Mouse (Mus musculus) retina, embryonic 14.5 days (tissue): ENCODE results near the gene Rps6ka2.

Source experiments
- DNase-seq: peaks from one replicate; pipeline ENCODE4 v3.0.0-alpha.2; 2015; ENCODE audit warnings: low spot score

The Rps6ka2 gene

GRCm38 (mm10) chr17:7219044-7219718, 49.3 kb downstream of the Rps6ka2 start:
- DNase-seq: no peak

GRCm38 (mm10) chr17:7221310-7221709, 51.4 kb downstream of the Rps6ka2 start:
- DNase-seq: no peak

GRCm38 (mm10) chr17:7222198-7222597, 52.3 kb downstream of the Rps6ka2 start:
- no peak for DNase-seq

DNA sequence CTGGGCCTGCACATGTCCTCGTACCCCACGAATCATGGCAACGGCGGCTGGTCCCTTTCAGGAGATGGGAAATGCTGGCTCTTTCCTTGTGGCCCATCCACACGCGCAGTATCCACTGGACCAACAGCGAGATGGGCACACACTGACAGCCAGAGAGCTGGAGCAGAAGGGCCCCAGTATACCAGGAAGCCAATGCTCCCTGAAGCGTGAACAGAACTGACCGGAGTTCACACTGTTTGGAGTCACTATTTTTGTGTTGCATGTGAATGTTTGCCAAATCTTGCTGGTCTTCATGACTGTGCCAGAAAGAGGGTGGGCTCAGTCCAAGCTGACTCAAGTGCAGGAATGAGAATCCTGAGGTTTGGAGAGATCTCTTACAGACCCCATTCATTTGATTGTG, 58.6 kb downstream of the Rps6ka2 start:
- DNase-seq: no peak

DNA sequence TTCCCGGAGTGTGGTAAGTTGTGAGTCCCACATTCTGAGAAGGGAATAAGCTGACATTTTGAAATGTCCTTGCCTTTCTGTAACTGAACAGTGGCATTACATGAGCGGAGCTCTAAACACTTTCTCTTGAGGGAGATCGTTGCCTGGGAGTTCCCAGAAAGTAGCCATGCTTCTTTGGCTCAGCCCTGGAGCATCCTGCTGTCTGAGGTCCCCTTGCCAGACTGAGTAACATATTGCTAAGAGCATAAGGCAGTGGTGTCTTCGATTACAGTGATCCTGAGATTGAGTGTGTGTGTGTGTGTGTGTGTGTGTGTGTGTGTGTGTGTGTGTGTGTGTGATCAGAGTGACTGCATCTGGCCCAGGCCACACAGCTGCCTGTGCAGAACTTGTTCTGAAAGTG, 61.4 kb downstream of the Rps6ka2 start:
- no peak for DNase-seq

DNA sequence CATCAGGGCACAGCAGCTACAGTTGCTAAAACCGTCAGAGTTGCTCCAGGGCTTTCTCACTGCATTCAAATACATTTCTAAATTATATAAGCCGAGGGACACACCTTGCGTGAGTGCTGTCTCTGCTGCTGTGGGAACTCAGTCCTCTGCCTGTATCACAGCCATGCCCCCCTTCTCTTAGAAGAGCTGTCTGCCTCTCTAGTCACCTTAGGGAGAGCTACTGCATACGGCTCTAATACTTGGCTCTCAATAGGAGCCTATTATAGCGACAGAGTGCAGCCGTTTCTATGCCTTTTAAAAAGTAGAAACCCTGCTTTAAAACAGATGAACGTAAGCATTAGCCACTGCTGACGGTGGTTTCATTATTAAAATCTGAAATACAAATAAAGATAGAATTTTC, 61.9 kb downstream of the Rps6ka2 start:
- no peak for DNase-seq

DNA sequence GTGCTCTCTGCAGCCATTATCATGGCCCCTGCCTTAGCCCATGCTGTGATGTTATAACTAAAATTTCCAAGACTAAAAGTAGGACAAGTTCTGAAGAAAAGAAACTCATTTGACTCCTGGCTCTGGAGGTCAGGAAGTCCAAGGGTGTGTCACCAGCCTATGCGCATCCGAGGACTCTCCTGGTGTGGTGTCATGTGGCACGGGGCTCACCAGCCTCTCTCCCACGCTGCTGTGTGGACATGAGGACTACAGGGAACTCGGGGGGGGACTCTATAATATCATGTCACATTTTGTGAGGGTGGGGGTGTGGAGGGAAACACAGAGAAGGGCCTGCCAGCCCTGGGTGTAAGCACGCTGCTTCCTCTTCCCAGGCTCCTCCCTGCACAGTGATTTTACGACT, 62.5 kb downstream of the Rps6ka2 start:
- DNase-seq: no peak

GRCm38 (mm10) chr17:7233197-7233596, 63.3 kb downstream of the Rps6ka2 start:
- DNase-seq: no peak

DNA sequence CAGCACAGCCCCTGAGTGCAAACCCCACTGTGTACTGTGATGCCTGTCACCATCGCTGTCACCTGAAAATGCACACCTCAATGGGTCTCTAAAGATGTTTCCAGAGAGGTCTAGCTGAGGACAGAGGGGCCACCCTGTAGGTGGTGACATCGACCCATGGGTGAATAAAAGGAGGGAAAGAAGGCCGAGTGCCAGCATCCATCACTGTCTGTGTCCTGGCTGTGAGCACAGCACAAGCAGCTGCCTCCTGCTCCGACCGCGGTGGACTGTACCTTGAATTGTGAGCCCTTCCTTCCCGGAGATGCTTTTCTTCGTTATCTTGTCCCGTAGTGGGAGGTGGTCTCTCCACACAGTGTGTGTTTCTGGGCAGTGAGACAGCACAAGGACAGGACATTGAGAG, 67.8 kb downstream of the Rps6ka2 start:
- DNase-seq: no peak

GRCm38 (mm10) chr17:7238766-7239165, 68.9 kb downstream of the Rps6ka2 start:
- DNase-seq: no peak

DNA sequence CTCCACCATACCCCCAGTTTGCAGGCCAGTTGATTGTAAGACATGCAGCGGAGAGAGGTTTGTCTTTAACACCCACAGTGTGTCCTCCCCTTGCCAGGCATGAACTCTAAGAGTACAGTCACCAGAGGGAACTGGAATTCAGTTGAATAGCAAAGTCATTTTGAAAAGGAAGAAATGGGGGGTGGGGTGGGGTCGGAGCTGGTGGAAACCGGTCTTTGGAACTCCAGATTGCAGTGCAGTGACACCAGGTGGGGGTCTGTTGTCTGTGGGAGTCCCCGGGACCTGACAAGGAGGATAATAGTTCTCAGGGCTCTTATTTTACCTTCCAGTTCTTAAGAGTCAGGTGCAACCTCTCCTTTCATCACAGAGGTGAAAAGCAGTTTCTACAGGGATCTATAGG, 70.6 kb downstream of the Rps6ka2 start:
- DNase-seq: no peak

DNA sequence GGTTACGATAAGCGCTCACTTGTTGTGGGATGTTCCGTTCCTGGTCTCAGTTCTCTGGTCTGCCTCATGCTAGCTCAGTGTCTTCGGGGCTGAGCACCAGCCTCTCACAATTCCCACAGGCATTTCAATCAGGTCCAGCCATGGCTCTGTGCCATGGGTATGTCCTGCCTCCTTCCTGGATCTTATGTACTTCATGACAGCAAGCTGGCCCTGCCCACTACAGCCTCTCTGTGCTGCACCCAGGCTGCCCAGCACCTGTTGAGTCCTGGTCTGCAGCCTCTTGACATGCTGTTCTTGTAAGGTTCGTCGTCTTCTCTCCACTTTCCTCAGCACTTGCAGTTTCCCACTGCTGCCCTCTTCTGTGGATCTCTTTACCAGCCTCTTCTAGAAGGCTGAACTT, 75.2 kb downstream of the Rps6ka2 start:
- DNase-seq: no peak

DNA sequence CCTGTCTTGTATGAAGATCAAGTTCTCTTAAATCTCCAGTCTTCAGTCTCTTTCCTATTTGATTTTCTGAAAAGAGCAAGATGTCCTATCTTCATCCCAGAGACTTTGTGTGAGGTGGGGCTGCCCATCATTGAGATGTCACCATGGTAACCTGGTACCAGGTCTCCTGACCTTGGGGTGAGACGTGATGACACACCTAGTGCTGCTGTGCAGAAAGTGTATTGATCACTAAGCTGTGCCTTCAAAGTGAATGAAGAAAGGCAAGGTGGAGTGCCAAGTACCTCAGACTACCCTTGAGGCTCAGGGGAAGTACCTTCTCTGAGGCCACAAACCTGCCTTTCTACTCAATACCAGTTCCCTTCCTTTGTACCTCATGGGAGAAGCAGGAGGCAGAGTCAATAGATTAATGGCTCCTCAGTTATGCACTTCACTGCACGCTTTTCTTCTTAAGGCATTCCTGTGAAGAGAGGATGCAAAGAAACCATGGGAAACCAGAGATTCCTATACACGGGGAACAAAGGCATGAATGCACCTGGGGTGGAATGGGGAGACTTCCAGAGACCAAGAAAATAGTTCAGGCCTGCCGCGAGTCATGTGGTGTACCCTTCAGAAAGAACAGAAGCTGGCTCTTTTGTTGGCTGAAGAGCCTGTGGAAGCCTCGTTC, 77.1 kb downstream of the Rps6ka2 start:
- DNase-seq: no peak

DNA sequence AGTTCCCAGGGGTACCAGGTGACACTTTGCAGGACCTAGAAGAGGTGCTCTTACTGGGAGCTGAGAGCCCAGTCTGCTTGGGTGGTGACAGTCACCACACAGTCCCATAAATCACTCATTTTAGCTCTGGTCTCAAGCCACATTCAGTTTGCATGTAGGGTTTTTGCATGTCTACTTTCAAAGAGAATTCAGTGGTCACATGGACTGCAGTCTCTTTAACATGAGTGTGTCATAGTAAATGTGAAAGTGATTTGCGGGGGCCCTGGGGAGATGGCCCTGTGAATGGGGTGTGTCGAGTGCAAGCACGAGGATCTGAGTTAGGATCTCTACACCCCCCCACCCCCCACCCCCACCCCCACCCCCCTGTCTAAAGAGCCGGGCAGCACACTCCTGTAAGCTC, 80.5 kb downstream of the Rps6ka2 start:
- no peak for DNase-seq

GRCm38 (mm10) chr17:7257208-7257607, 87.3 kb downstream of the Rps6ka2 start:
- no peak for DNase-seq

- no peak for DNase-seq
Measured at GRCm38 (mm10) chr17:7258748-7259359, 88.9 kb downstream of the Rps6ka2 start.

DNA sequence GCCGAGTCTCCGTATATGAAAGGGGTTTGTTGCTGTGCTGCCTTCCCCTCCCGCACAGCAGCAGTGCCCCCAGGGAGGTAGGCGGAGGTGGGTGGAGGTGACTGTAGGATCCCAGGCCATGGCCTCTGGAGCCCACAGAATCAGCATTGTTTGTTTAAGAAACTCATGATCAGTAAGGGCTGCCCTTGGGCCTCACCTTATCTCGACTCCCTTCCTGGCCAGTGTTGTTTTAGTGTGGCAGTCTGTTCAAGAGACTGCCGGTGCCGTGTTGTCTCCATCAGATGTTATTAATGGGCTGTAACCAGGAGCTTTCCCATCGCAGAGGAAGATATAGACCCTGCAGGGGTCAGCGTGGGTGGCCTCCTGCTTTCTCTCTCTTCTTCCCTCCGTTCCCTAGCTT, 90.4 kb downstream of the Rps6ka2 start:
- DNase-seq: no peak

GRCm38 (mm10) chr17:7262056-7262455, 92.1 kb downstream of the Rps6ka2 start:
- DNase-seq: peak; percentile 53

DNA sequence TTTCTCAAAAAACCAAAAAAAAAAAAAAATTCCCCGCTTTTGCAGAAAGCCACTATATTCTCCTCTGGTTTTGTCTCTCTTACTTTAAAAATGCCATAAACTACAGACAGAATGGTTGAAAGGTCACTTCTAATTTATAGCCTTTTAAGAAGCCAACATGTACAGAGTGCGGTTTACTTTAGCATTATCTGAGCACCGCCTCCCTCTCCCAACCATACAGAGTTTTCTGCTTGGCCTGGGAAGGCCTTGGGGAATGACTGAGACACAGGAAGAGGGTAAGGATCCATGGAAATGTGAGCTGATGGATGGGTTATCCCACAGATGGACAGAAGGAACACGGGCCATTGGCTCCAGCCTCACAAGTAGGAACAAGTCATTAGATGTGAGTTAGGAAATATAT, 92.7 kb downstream of the Rps6ka2 start:
- no peak for DNase-seq

GRCm38 (mm10) chr17:7264610-7265009, 94.7 kb downstream of the Rps6ka2 start:
- DNase-seq: peak; percentile 35

- no peak for DNase-seq
Measured at GRCm38 (mm10) chr17:7265291-7265690, 95.4 kb downstream of the Rps6ka2 start.

- no peak for DNase-seq
Measured at GRCm38 (mm10) chr17:7265705-7266368, 95.9 kb downstream of the Rps6ka2 start.

- no peak for DNase-seq
Measured at GRCm38 (mm10) chr17:7267843-7268242, 97.9 kb downstream of the Rps6ka2 start.
